Mouse (Mus musculus) bone marrow, adult 2 months (tissue): Measurements from ENCODE around the gene Nufip1. TPM values are rescaled to one million over a fixed set of nuclear protein-coding genes. Genes with fewer than 3 reads are reported as not detected.
"Not testable (repeated sequence)": the region's sequence is repeated elsewhere in the genome, so short reads cannot be mapped to it uniquely, and the experiment has no call there.

ENCODE experiments used
- H3K27ac ChIP-seq: fragments of 200-500 bp; 2 replicates; pipeline ENCODE4 v1.5.1; 2012; ENCODE audit warnings: low read depth, mild to moderate bottlenecking, control low read depth, inconsistent platforms, low read length; ENCODE audit not compliant: control insufficient read depth, poor library complexity, insufficient read depth
- H3K4me1 ChIP-seq: fragments of 200-500 bp; 2 replicates; pipeline ENCODE4 v1.6.1; 2011; ENCODE audit warnings: low read length; ENCODE audit not compliant: control insufficient read depth, insufficient read depth
- H3K4me3 ChIP-seq: fragments of 200-500 bp; replicated peaks from 2 replicates; pipeline ENCODE3; 2011; ENCODE audit warnings: mild to moderate bottlenecking, low read depth, low read length, control low read depth; ENCODE audit not compliant: control insufficient read depth
- CTCF ChIP-seq: fragments of 200-500 bp; IDR thresholded peaks from 2 replicates; pipeline ENCODE4 v1.5.1; 2011; ENCODE audit warnings: low read length, control low read depth; ENCODE audit not compliant: control insufficient read depth, insufficient read depth
- POLR2A ChIP-seq: fragments of 200-500 bp; IDR thresholded peaks from 2 replicates; pipeline ENCODE4 v1.6.1; 2011; ENCODE audit warnings: low read depth, mild to moderate bottlenecking, control low read depth, low read length, borderline replicate concordance; ENCODE audit not compliant: control insufficient read depth
- WGBS: fragments of 180-500 bp; shearing (Covaris S2); methylation state at CpG from one replicate; pipeline ENCODE4 v1.1.7; 2018; 5-methylcytosine and 5-hydroxymethylcytosine counted together
- polyA plus RNA-seq: library from polyadenylated mRNA; stranded (reverse); fragments of >200 nt; gene quantifications from 2 replicates; pipeline ENCODE4 v1.2.4, GENCODE M21; 2011; ENCODE audit warnings: low replicate concordance; ENCODE audit not compliant: missing spikeins, insufficient read depth, insufficient read length

Gene Nufip1
- polyA plus RNA-seq, 1 experiment, result 12.0 TPM

GRCm38 (mm10) chr14:76150499-76150898 is 39.8 kb downstream of the Nufip1 start:
- H3K4me1 ChIP-seq, result no peaks in the 10 kb centered on the region
- WGBS, result 87% methylated on average over 11 of the region's 11 CpGs
- TF ChIP-seq CTCF, result no peak
- no peak for TF ChIP-seq POLR2A
- no peak overlapping the region for H3K4me3 ChIP-seq
- no peak overlapping the region for H3K27ac ChIP-seq

- Histone ChIP-seq H3K27ac (no peak overlapping the region), H3K4me3 (no peak overlapping the region), H3K4me1 (no peaks in the 10 kb centered on the region)
- TF ChIP-seq CTCF (no peak), POLR2A (no peak)
- 42% methylated on average over 2 of the region's 2 CpGs for WGBS
These were observed 40.3 kb downstream of the Nufip1 start for GRCm38 (mm10) chr14:76151011-76151410.

- 2% methylated on average over 10 of the region's 10 CpGs for WGBS
- no peak for TF ChIP-seq POLR2A
- no peak for TF ChIP-seq CTCF
- no peak overlapping the region; the same call in 1 of the 2 replicates for H3K27ac ChIP-seq
- no peaks in the 10 kb centered on the region for H3K4me1 ChIP-seq
- H3K4me3 ChIP-seq, result peak overlapping the region; percentile 77
These were observed 41.1 kb downstream of the Nufip1 start for GRCm38 (mm10) chr14:76151820-76152161.

GRCm38 (mm10) chr14:76152162-76153002 is 41.7 kb downstream of the Nufip1 start:
- TF ChIP-seq CTCF (peak; percentile 27; the same call in 1 of the 2 replicates), POLR2A (no peak; the same call in 1 of the 2 replicates)
- Histone ChIP-seq H3K4me1 (no peaks in the 10 kb centered on the region), H3K4me3 (peak overlapping the region; percentile 77), H3K27ac (peak overlapping the region; percentile 32)
- WGBS, result under 1% methylated on average over 41 of the region's 41 CpGs

GRCm38 (mm10) chr14:76153003-76153675 is 42.4 kb downstream of the Nufip1 start:
- peak overlapping the region; percentile 41 for H3K4me3 ChIP-seq

GRCm38 (mm10) chr14:76153828-76154227 is 43.1 kb downstream of the Nufip1 start:
- 53% methylated on average over 6 of the region's 6 CpGs for WGBS
- no peak overlapping the region for H3K27ac ChIP-seq
- no peak for TF ChIP-seq CTCF
- H3K4me3 ChIP-seq, result no peak overlapping the region
- no peaks in the 10 kb centered on the region for H3K4me1 ChIP-seq

More at GRCm38 (mm10) chr14:76153003-76153675, 42.4 kb downstream of the Nufip1 start:
- TF ChIP-seq CTCF, result no peak
- TF ChIP-seq POLR2A, result no peak
- 27% methylated on average over 24 of the region's 24 CpGs for WGBS
- H3K4me1 ChIP-seq, result no peaks in the 10 kb centered on the region
- H3K27ac ChIP-seq, result no peak overlapping the region

GRCm38 (mm10) chr14:76158192-76158785 is 47.6 kb downstream of the Nufip1 start:
- H3K4me1 ChIP-seq, result no peaks in the 10 kb centered on the region
- no peak overlapping the region for H3K27ac ChIP-seq
- no peak overlapping the region for H3K4me3 ChIP-seq
- TF ChIP-seq CTCF (no peak), POLR2A (no peak)
- WGBS, result 51% methylated on average over 5 of the region's 5 CpGs

GRCm38 (mm10) chr14:76160580-76160979 is 49.9 kb downstream of the Nufip1 start:
- H3K4me1 ChIP-seq, H3K27ac ChIP-seq, H3K4me3 ChIP-seq: not testable (repeated sequence)
- WGBS, result 68% methylated on average over 6 of the region's 6 CpGs
